Mouse (Mus musculus): ENCODE results near the gene Krt80. TPM values are rescaled to one million over a fixed set of nuclear protein-coding genes. Genes with fewer than 3 reads are reported as not detected.
"Not testable (repeated sequence)": the region's sequence is repeated elsewhere in the genome, so short reads cannot be mapped to it uniquely, and the experiment has no call there.

The Krt80 gene
- total and polyA plus RNA-seq, 3 experiments: 2.2 to 3.2 (median 2.8) TPM

DNA sequence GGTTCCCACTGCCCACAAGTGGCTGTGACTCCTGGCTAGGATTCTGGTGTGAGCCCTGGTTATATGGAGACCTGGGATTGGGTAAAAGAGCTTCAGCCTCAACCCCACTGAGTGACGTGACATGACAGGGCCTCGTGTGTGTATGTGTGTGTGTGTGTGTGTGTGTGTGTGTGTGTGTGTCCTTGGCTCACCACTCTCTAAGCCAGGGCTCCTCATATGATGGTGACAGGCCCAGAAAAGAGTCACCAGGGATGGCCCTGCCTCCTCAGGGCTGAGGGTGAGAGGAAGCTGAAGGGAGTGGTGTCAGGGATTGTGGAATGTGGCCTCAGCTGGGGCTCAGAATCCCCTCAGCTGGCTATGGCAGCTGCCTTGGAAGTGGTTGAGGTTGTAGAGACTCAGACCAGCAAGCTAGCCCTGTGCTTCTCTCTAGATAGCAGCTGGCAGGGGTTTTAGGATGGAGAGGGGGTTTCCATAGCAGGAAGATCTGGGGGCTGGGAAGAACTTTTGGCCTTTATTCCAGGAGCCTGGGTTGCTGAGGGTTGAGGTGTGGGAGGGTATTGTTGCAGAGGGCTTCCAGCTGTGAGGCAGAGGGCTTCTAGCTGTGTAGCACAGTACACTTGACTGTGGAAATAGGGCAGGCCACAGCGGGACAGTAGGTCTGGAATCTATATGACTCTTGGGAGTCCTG is 40.9 kb downstream of the Krt80 start:
- intact Hi-C loops (cut with DNase I): no loop called here
- WGBS: 69% methylated on average over 3 of the region's 3 CpGs

GRCm38 (mm10) chr15:101327282-101327681 is 42.7 kb downstream of the Krt80 start:
- no peak overlapping the region for H3K9ac ChIP-seq (ENCODE audit: low read depth, low read length)
- H3K27me3 ChIP-seq (ENCODE audit: control insufficient read depth, insufficient read depth, low read length): no peaks in the 10 kb centered on the region
- H3K4me1 ChIP-seq (ENCODE audit: control insufficient read depth, insufficient read depth, low read length): no peaks in the 10 kb centered on the region
- no peak overlapping the region for H3K4me3 ChIP-seq
- peak; percentile 86 for TF ChIP-seq CTCF (IDR thresholded peaks at IDR 0.05)
- TF ChIP-seq POLR2A (IDR thresholded peaks at IDR 0.05; ENCODE audit: insufficient read depth, low read depth, low read length): no peak
- TF ChIP-seq EP300 (IDR thresholded peaks at IDR 0.05; ENCODE audit: insufficient read depth, low read depth, low read length): peak; percentile 84
- H3K36me3 ChIP-seq (ENCODE audit: control insufficient read depth, insufficient read depth, low read length): no peaks in the 10 kb centered on the region
- peak; percentile 82 to 88 for DNase-seq
- H3K27ac ChIP-seq: no peak overlapping the region
- intact Hi-C loops (cut with DNase I): no loop called here
- no peaks in the 10 kb centered on the region for H3K79me2 ChIP-seq (replicated peaks; ENCODE audit: control insufficient read depth, insufficient read depth, low read length)
- 6% methylated on average over 6 of the region's 6 CpGs for WGBS

More for the DNA sequence above, 40.9 kb downstream of the Krt80 start:
- Histone ChIP-seq H3K4me1 (ENCODE audit: control insufficient read depth, insufficient read depth, low read length) (no peaks in the 10 kb centered on the region), H3K36me3 (ENCODE audit: control insufficient read depth, insufficient read depth, low read length) (no peaks in the 10 kb centered on the region), H3K9ac (ENCODE audit: low read depth, low read length) (no peak overlapping the region), H3K4me3 (no peak overlapping the region), H3K27ac (no peak overlapping the region), H3K27me3 (ENCODE audit: control insufficient read depth, insufficient read depth, low read length) (no peaks in the 10 kb centered on the region), H3K79me2 (replicated peaks; ENCODE audit: control insufficient read depth, insufficient read depth, low read length) (no peaks in the 10 kb centered on the region)
- TF ChIP-seq EP300 (IDR thresholded peaks at IDR 0.05; ENCODE audit: insufficient read depth, low read depth, low read length) (no peak), POLR2A (IDR thresholded peaks at IDR 0.05; ENCODE audit: insufficient read depth, low read depth, low read length) (no peak), CTCF (IDR thresholded peaks at IDR 0.05) (no peak)
- DNase-seq: no peak

DNA sequence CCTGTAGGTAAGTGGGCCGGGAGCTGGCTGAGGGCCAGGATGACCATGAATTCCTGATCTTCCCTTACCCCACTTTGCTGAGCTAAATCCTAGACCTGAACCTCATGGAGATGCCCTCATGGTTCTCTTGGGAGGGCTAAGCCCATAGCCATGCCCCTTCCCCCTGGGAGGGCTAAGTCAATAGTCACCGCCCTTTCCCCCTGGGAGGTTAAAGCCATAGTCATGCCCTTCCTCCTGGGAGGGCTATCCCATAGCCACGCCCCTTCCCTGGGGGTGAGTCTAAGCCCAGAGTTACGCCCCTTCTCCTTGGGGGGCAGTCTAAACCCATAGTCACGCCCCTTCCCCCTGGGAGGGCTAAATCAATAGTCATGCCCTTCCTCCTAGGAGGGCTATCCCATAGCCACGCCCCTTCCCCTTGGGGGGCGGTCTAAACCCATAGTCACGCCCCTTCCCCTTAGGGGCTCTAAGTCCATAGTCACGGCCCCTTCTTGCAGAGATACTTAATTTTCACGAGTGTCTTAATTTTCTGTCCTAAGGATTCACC is 43.9 kb downstream of the Krt80 start:
- no peak overlapping the region for H3K9ac ChIP-seq (ENCODE audit: low read depth, low read length)
- H3K4me3 ChIP-seq: no peak overlapping the region
- no peaks in the 10 kb centered on the region for H3K79me2 ChIP-seq (replicated peaks; ENCODE audit: control insufficient read depth, insufficient read depth, low read length)
- TF ChIP-seq CTCF (IDR thresholded peaks at IDR 0.05): no peak
- no peak for TF ChIP-seq EP300 (IDR thresholded peaks at IDR 0.05; ENCODE audit: insufficient read depth, low read depth, low read length)
- TF ChIP-seq POLR2A (IDR thresholded peaks at IDR 0.05; ENCODE audit: insufficient read depth, low read depth, low read length): no peak
- intact Hi-C loops (cut with DNase I): no loop called here
- H3K36me3 ChIP-seq (ENCODE audit: control insufficient read depth, insufficient read depth, low read length): no peaks in the 10 kb centered on the region
- 45% methylated on average over 10 of the region's 10 CpGs for WGBS
- no peak overlapping the region for H3K27ac ChIP-seq
- H3K4me1 ChIP-seq (ENCODE audit: control insufficient read depth, insufficient read depth, low read length): peaks cover 3% of the 10 kb centered on the region
- H3K27me3 ChIP-seq (ENCODE audit: control insufficient read depth, insufficient read depth, low read length): no peaks in the 10 kb centered on the region
- DNase-seq: no peak

GRCm38 (mm10) chr15:101324409-101324808 is 45.6 kb downstream of the Krt80 start:
- H3K27ac ChIP-seq; H3K79me2 ChIP-seq (replicated peaks; ENCODE audit: control insufficient read depth, insufficient read depth, low read length); H3K9ac ChIP-seq (ENCODE audit: low read depth, low read length); DNase-seq; H3K4me3 ChIP-seq; H3K36me3 ChIP-seq (ENCODE audit: control insufficient read depth, insufficient read depth, low read length); H3K4me1 ChIP-seq (ENCODE audit: control insufficient read depth, insufficient read depth, low read length); H3K27me3 ChIP-seq (ENCODE audit: control insufficient read depth, insufficient read depth, low read length); intact Hi-C loops (cut with DNase I): not testable (repeated sequence)

GRCm38 (mm10) chr15:101323511-101323910 is 46.5 kb downstream of the Krt80 start:
- peak; percentile 25; the same call in 1 of the 2 replicates for TF ChIP-seq CTCF (IDR thresholded peaks at IDR 0.05)
- TF ChIP-seq EP300 (IDR thresholded peaks at IDR 0.05; ENCODE audit: insufficient read depth, low read depth, low read length): no peak
- 96% methylated on average over 5 of the region's 5 CpGs for WGBS
- no peaks in the 10 kb centered on the region for H3K36me3 ChIP-seq (ENCODE audit: control insufficient read depth, insufficient read depth, low read length)
- no peak overlapping the region for H3K9ac ChIP-seq (ENCODE audit: low read depth, low read length)
- H3K4me3 ChIP-seq: no peak overlapping the region
- intact Hi-C loops (cut with DNase I): no loop called here
- DNase-seq: no peak
- no peaks in the 10 kb centered on the region for H3K27me3 ChIP-seq (ENCODE audit: control insufficient read depth, insufficient read depth, low read length)
- no peak overlapping the region for H3K27ac ChIP-seq
- peaks cover 16% of the 10 kb centered on the region for H3K4me1 ChIP-seq (ENCODE audit: control insufficient read depth, insufficient read depth, low read length)
- no peaks in the 10 kb centered on the region for H3K79me2 ChIP-seq (replicated peaks; ENCODE audit: control insufficient read depth, insufficient read depth, low read length)

DNA sequence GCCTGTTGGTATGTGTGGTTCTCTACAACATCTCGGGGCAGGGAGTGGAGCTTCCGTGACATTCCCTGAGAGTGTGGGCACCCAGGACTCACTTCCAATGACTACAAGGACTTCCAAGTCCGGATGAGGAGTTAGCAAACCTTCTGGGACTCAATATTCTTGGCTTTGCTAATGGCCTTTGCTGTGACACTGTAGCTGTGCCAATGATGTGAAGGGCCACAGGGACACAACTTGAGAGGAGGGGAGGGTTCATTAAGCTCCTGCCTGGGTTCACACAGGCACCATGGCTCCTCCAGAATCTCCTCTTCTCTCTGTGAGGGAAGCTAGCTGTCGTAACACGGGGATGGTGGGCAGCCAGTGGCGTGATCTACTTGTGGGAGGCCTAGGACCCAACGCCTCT is 47.3 kb downstream of the Krt80 start:
- no peak for DNase-seq
- H3K27me3 ChIP-seq (ENCODE audit: control insufficient read depth, insufficient read depth, low read length): no peaks in the 10 kb centered on the region
- no peaks in the 10 kb centered on the region for H3K36me3 ChIP-seq (ENCODE audit: control insufficient read depth, insufficient read depth, low read length)
- H3K4me3 ChIP-seq: no peak overlapping the region
- H3K4me1 ChIP-seq (ENCODE audit: control insufficient read depth, insufficient read depth, low read length): peaks cover 19% of the 10 kb centered on the region
- H3K79me2 ChIP-seq (replicated peaks; ENCODE audit: control insufficient read depth, insufficient read depth, low read length): no peaks in the 10 kb centered on the region
- no peak overlapping the region for H3K27ac ChIP-seq
- intact Hi-C loops (cut with DNase I): no loop called here
- no peak overlapping the region for H3K9ac ChIP-seq (ENCODE audit: low read depth, low read length)
- 90% methylated on average over 7 of the region's 7 CpGs for WGBS
- TF ChIP-seq EP300 (IDR thresholded peaks at IDR 0.05; ENCODE audit: insufficient read depth, low read depth, low read length): no peak
- no peak for TF ChIP-seq POLR2A (IDR thresholded peaks at IDR 0.05; ENCODE audit: insufficient read depth, low read depth, low read length)
- TF ChIP-seq CTCF (IDR thresholded peaks at IDR 0.05): no peak

All from heart, adult 2 months (tissue).